Mouse (Mus musculus) kidney, embryonic 15.5 days (tissue): ENCODE measurements at regions not wholly inside any gene's neighbourhood (a gene's known extent, or its start where the extent isn't known, plus 50 kb on each side); places are given as distances from the start of the nearest gene placed in this dataset.

ENCODE experiments used
- ATAC-seq: fragments of 200-750 bp; cut with Nextera tagmentation; replicated peaks from 2 replicates; pipeline ENCODE4 v1.8.0; 2017; ENCODE audit warnings: moderate TSS enrichment; ENCODE audit not compliant: low FRiP score
- H3K27ac ChIP-seq: fragments of 300-500 bp; sonication (generic); 2 replicates; pipeline ENCODE4 v1.5.1; 2015; ENCODE audit warnings: mild to moderate bottlenecking, inconsistent platforms
- H3K27me3 ChIP-seq: fragments of 300-500 bp; sonication (generic); 2 replicates; pipeline ENCODE4 v1.6.1; 2015; ENCODE audit warnings: inconsistent platforms
- H3K36me3 ChIP-seq: fragments of 300-500 bp; sonication (generic); 2 replicates; pipeline ENCODE4 v1.6.1; 2015; ENCODE audit warnings: inconsistent platforms
- H3K4me1 ChIP-seq: fragments of 300-500 bp; sonication (generic); 2 replicates; pipeline ENCODE4 v1.6.1; 2015; ENCODE audit warnings: inconsistent platforms
- H3K4me2 ChIP-seq: fragments of 300-500 bp; sonication (generic); 2 replicates; pipeline ENCODE4 v1.6.1; 2015; ENCODE audit warnings: moderate library complexity, mild to moderate bottlenecking, inconsistent platforms
- H3K4me3 ChIP-seq: fragments of 300-500 bp; sonication (generic); replicated peaks from 2 replicates; pipeline ENCODE4 v1.5.1; 2015; ENCODE audit warnings: mild to moderate bottlenecking, inconsistent platforms
- H3K9ac ChIP-seq: fragments of 300-500 bp; sonication (generic); 2 replicates; pipeline ENCODE4 v1.6.1; 2015; ENCODE audit warnings: mild to moderate bottlenecking, inconsistent platforms
- H3K9me3 ChIP-seq: fragments of 300-500 bp; sonication (generic); replicated peaks from 2 replicates; pipeline ENCODE4 v1.6.1; 2016; ENCODE audit warnings: inconsistent platforms
- WGBS: fragments of 180-500 bp; shearing (Covaris S2); methylation state at CpG from one replicate; pipeline ENCODE4 v1.1.7; 2015; ENCODE audit warnings: mixed read lengths; 5-methylcytosine and 5-hydroxymethylcytosine counted together

DNA sequence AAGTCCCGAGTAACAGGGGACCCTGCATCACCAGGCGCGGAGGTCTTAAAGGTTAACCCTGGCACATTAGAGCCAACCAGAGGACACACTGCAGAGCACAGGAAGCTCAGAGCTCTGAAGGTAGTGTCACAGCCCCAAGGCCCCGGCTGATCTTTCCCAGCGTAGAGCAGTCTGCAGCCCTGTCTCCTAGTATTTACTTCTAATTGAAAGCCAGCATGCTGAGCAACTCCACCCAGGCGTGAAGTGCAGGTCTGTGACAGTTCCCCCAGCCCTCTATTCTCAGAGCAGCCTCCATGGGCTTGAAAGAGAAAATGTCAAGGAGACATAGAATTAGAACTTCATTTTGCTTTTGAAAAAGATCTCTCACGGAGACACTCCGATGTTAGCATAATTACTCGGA, 187.0 kb upstream of the Rybp start:
- no peak overlapping the region for H3K4me3 ChIP-seq
- 71% methylated on average over 9 of the region's 9 CpGs for WGBS
- ATAC-seq: no peak

DNA sequence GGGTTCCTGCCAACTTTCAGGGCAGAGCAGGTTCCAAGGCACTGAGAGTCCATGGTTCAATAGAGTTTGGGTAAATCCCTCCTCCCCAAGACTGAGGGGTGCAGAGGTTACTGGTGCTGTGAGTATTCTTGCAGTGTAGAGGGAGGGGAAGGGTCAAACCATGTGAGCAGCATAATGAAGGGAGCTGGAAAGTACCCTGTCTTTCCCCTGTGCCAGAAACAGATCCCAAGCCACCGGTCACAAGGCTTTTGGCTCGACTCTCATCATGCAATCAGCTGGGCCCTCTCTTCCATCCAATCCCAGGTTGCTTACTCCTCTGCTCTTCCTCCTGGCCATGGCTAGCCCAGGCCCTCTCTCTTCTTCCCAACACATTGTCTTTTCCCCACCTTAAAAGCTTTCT, 182.8 kb upstream of the Rybp start:
- Histone ChIP-seq H3K4me3 (no peak overlapping the region), H3K4me1 (no peaks in the 10 kb centered on the region), H3K9me3 (peaks cover 6% of the 10 kb centered on the region; the same call in 1 of the 2 replicates), H3K36me3 (no peaks in the 10 kb centered on the region), H3K27me3 (0 out of 2 replicates have a peak, but pooled peaks cover under 1% of the 10 kb centered on the region), H3K4me2 (no peak overlapping the region), H3K27ac (no peak overlapping the region), H3K9ac (no peak overlapping the region)
- no peak for ATAC-seq
- 90% methylated on average over 2 of the region's 2 CpGs for WGBS

More for the DNA sequence above, 187.0 kb upstream of the Rybp start:
- Histone ChIP-seq H3K4me1 (no peaks in the 10 kb centered on the region), H3K36me3 (no peaks in the 10 kb centered on the region), H3K9ac (no peak overlapping the region), H3K9me3 (peaks cover 6% of the 10 kb centered on the region; the same call in 1 of the 2 replicates), H3K4me2 (no peak overlapping the region), H3K27me3 (0 out of 2 replicates have a peak, but pooled peaks cover 3% of the 10 kb centered on the region), H3K27ac (no peak overlapping the region)

GRCm38 (mm10) chr6:100462757-100463156, 175.5 kb upstream of the Rybp start:
- ATAC-seq: no peak
- Histone ChIP-seq H3K36me3 (no peaks in the 10 kb centered on the region), H3K4me2 (no peak overlapping the region), H3K27me3 (no peaks in the 10 kb centered on the region), H3K27ac (no peak overlapping the region), H3K4me3 (no peak overlapping the region), H3K9me3 (peaks cover 7% of the 10 kb centered on the region; the same call in 1 of the 2 replicates), H3K9ac (no peak overlapping the region), H3K4me1 (no peaks in the 10 kb centered on the region)
- 84% methylated on average over 2 of the region's 2 CpGs for WGBS

GRCm38 (mm10) chr6:100453401-100453800, 166.1 kb upstream of the Rybp start:
- no peak overlapping the region for H3K4me3 ChIP-seq
- 0 out of 2 replicates have a peak, but pooled peaks cover 3% of the 10 kb centered on the region for H3K4me1 ChIP-seq
- 79% methylated on average over 3 of the region's 3 CpGs for WGBS
- H3K36me3 ChIP-seq: no peaks in the 10 kb centered on the region
- H3K9me3 ChIP-seq: no peaks in the 10 kb centered on the region; the same call in 1 of the 2 replicates
- H3K27me3 ChIP-seq: no peaks in the 10 kb centered on the region
- no peak overlapping the region for H3K9ac ChIP-seq
- no peak overlapping the region for H3K27ac ChIP-seq
- H3K4me2 ChIP-seq: no peak overlapping the region
- ATAC-seq: no peak

DNA sequence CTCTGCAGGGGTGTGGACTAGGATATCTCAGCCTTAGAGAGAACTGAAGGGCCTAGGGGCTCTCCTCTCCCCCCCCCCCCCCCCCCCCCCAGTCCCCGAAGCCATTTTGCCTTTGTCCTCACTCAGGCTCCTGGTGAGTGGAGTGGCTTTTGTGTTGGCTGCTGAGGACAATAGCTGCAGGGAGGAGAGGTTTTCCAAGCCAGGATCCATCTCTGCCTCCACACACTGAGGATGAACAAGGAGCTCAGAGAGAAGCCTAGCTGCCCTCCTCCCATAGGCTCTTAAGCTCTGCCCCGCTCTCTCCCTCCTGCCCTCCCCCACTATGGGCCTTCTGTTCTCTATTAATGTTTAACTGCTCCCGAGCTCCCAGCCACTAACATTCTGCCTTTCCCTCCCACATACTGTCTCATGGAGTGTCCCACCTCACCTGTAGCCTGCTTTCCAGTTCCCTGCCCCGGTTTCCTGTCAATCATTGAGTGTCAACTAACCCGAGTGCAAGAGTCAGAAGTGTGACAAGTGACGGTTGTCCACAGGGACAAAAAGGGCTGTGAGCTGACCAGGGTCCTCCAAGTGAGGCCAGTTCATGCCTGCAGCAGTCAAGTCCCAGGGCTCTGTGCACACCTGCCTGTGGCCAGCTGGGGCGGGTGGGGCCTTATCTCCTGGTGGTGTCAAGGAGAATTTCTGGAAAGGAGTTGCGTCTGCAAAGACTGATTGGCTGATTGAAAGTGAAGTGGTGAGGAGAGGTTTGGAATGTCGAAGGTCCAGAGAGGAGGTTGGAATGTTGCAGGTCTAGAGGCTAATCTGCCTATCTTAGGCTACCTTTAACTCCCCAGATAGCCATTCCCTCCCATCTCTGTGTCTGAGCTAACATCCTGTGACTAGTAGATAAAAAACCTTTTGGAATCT, 165.1 kb upstream of the Rybp start:
- no peaks in the 10 kb centered on the region for H3K27me3 ChIP-seq
- ATAC-seq: peak; percentile 81
- peaks cover 5% of the 10 kb centered on the region; the same call in 1 of the 2 replicates for H3K4me1 ChIP-seq
- H3K4me2 ChIP-seq: no peak overlapping the region
- H3K9ac ChIP-seq: no peak overlapping the region
- no peaks in the 10 kb centered on the region for H3K9me3 ChIP-seq
- no peaks in the 10 kb centered on the region for H3K36me3 ChIP-seq
- no peak overlapping the region for H3K4me3 ChIP-seq
- 58% methylated on average over 9 of the region's 9 CpGs for WGBS
- no peak overlapping the region for H3K27ac ChIP-seq

- Histone ChIP-seq H3K4me2 (no peak overlapping the region), H3K4me3 (no peak overlapping the region)
- no peak for ATAC-seq
Observed at GRCm38 (mm10) chr6:100450108-100450507, 162.8 kb upstream of the Rybp start.

DNA sequence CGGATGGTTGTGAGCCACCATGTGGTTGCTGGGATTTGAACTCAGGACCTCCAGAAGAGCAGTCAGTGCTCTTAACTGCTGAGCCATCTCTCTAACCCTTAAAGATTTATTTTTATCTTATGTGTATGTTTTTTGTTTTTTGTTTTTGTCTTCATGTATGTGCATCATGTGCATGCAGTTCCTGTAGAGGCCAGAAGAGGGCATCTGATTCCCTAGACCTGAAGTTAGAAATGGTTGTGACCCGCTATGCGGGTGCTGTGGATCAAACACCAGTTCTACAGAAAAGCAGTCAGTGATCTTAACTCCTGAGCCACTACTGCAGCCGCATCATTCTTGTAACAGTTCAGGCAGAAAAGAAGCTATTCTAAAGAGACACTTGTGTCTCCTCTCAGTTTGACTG, 161.8 kb upstream of the Rybp start:
- Histone ChIP-seq H3K4me2 (no peak overlapping the region), H3K36me3 (no peaks in the 10 kb centered on the region), H3K9me3 (no peaks in the 10 kb centered on the region), H3K9ac (no peak overlapping the region), H3K4me3 (no peak overlapping the region), H3K27ac (no peak overlapping the region), H3K27me3 (no peaks in the 10 kb centered on the region), H3K4me1 (peaks cover 8% of the 10 kb centered on the region; the same call in 1 of the 2 replicates)
- WGBS: 96% methylated on average over 4 of the region's 4 CpGs
- ATAC-seq: no peak

More at GRCm38 (mm10) chr6:100450108-100450507, 162.8 kb upstream of the Rybp start:
- Histone ChIP-seq H3K4me1 (peaks cover 8% of the 10 kb centered on the region; the same call in 1 of the 2 replicates), H3K27me3 (no peaks in the 10 kb centered on the region), H3K9me3 (no peaks in the 10 kb centered on the region), H3K9ac (no peak overlapping the region), H3K27ac (no peak overlapping the region), H3K36me3 (no peaks in the 10 kb centered on the region)
- 96% methylated on average over 6 of the region's 6 CpGs for WGBS

DNA sequence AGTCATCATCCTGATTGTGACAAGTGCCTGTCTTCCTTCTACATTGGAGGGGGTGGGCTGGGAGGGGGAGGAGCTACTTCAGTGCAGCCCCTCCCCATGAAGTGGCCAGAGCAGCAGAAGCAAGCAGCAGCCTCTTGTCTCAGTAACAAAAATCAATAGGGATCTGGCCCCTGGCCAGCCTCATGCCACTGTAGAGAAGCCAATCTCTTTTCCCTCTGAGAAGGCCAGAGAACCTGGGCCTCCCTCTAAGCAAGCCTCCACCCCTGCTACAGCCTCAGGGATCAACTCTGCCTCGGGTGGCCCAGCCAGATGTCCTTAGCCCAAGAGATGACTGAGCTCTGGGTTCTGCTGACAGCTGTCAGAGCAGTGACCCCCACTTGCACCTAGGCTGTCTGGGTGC, 159.9 kb upstream of the Rybp start:
- Histone ChIP-seq H3K4me1 (peaks cover 8% of the 10 kb centered on the region; the same call in 1 of the 2 replicates), H3K27ac (no peak overlapping the region), H3K9me3 (no peaks in the 10 kb centered on the region), H3K36me3 (no peaks in the 10 kb centered on the region), H3K4me3 (no peak overlapping the region), H3K9ac (no peak overlapping the region), H3K27me3 (no peaks in the 10 kb centered on the region; the same call in 1 of the 2 replicates), H3K4me2 (no peak overlapping the region)
- WGBS: 57% methylated on average over 1 of the region's 1 CpGs
- ATAC-seq: no peak

GRCm38 (mm10) chr6:100446804-100447203, 159.5 kb upstream of the Rybp start:
- Histone ChIP-seq H3K9me3 (no peaks in the 10 kb centered on the region), H3K4me2 (no peak overlapping the region), H3K36me3 (no peaks in the 10 kb centered on the region), H3K4me1 (peaks cover 7% of the 10 kb centered on the region; the same call in 1 of the 2 replicates), H3K27me3 (peaks cover under 1% of the 10 kb centered on the region; the same call in 1 of the 2 replicates), H3K4me3 (no peak overlapping the region), H3K9ac (no peak overlapping the region), H3K27ac (no peak overlapping the region)
- ATAC-seq: no peak
- 56% methylated on average over 4 of the region's 4 CpGs for WGBS

DNA sequence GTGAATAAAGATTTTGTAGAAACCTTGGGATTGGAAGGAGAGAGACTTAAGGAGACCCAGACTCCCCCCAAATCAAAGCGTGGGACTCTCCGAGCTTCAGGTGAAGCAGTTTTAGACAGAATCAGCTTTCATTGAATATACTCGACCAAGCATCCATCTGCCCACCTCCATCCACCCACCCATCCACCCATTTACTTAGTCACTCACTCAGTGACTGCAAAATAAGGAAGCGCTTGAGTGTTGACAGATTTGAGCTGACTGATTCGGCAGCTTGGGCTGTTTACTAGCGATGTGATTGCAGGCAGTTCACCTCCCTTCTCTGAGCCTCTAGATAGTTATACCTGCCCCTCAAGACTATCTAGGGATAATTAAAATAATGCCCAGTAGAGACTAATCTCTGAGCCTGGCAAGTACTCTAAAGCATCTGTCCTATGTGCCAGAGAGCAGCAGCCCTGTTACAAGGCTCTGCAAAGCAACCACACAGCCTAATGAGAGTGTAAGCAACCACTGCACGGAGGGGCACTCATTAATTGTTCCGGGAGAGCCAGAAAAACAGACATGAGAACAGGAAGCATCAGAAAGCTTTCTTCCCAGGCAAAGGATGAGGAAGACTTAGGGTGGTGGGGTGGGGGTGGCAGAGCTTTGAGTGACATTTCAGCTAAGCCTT, 151.9 kb upstream of the Rybp start:
- Histone ChIP-seq H3K27me3 (peaks cover 46% of the 10 kb centered on the region), H3K4me2 (peak overlapping the region; percentile 58), H3K4me1 (peaks cover 20% of the 10 kb centered on the region), H3K36me3 (no peaks in the 10 kb centered on the region), H3K27ac (no peak overlapping the region), H3K9ac (no peak overlapping the region), H3K9me3 (no peaks in the 10 kb centered on the region), H3K4me3 (peak overlapping the region; percentile 29)
- no peak for ATAC-seq
- 5% methylated on average over 8 of the region's 8 CpGs for WGBS

DNA sequence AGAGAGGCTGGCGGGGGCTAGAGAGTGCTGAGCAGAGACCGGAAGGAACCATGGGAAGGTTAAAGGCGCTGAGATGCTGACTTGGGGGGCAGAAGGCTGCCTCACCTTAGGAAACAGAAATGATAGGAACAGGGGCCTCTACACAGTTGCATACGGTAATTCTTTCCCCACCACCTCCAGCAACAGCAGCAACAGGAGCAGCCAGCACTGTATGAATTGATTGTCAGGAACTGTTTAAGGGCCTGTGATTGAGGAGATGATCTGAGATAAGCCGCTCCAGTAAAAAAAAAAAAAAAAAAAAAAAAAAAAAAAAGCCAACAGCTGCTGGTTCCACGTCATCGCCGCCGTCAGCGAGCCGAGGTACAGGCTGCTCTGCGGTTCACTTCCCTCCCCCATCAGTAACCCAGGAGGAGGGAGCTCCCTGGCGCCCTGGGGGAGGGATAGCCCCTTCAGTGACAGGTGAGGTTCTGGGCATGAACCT, 151.3 kb upstream of the Rybp start:
- Histone ChIP-seq H3K4me1 (peaks cover 24% of the 10 kb centered on the region), H3K4me3 (peak overlapping the region; percentile 29), H3K27ac (no peak overlapping the region), H3K9me3 (no peaks in the 10 kb centered on the region), H3K9ac (no peak overlapping the region), H3K36me3 (no peaks in the 10 kb centered on the region), H3K27me3 (peaks cover 46% of the 10 kb centered on the region), H3K4me2 (peak overlapping the region; percentile 58)
- ATAC-seq: peak; percentile 57; the same call in 1 of the 2 replicates
- under 1% methylated on average over 13 of the region's 13 CpGs for WGBS

DNA sequence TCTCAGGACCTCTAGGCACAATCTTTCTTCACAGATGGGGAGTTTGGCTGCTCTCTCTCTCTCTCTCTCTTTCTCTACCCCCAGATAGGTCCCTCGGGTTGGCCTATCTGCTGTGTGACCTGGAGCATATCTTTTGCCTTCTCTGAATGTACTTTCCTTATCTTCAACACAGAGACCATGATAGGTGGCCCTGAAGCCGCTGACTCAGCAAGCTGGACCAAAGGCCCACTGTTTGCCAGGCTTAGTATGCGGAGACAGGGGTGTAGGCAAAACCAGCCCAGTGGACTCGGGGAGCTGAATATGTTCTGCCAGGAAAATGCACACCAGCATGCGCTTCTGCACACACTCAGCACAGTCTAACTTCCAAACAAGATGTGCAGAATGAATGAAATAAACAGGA, 150.7 kb upstream of the Rybp start:
- peak overlapping the region; percentile 58 for H3K4me2 ChIP-seq
- H3K36me3 ChIP-seq: no peaks in the 10 kb centered on the region
- H3K9ac ChIP-seq: no peak overlapping the region
- no peak overlapping the region for H3K4me3 ChIP-seq
- H3K27ac ChIP-seq: no peak overlapping the region
- H3K9me3 ChIP-seq: no peaks in the 10 kb centered on the region
- 0 out of 2 replicates have a peak, but pooled peaks have one; percentile 2 for ATAC-seq
- 43% methylated on average over 5 of the region's 5 CpGs for WGBS
- H3K4me1 ChIP-seq: peaks cover 29% of the 10 kb centered on the region
- peaks cover 46% of the 10 kb centered on the region for H3K27me3 ChIP-seq
